Mouse (Mus musculus): ENCODE measurements at regions not wholly inside any gene's neighbourhood (a gene's known extent, or its start where the extent isn't known, plus 50 kb on each side); places are given as distances from the start of the nearest gene placed in this dataset.
"Not testable (repeated sequence)": the region's sequence is repeated elsewhere in the genome, so short reads cannot be mapped to it uniquely, and the experiment has no call there.

- DNase-seq (ENCODE audit: low spot score), result no peak
Observed at GRCm38 (mm10) chr1:164744955-164745608, 51.4 kb upstream of the Dpt start.

GRCm38 (mm10) chr1:164744499-164744898 lies 51.9 kb upstream of the Dpt start:
- DNase-seq (ENCODE audit: low spot score), result no peak

- not testable (repeated sequence) for DNase-seq (ENCODE audit: low spot score)
Observed at GRCm38 (mm10) chr1:164742897-164743296, 53.5 kb upstream of the Dpt start.

GRCm38 (mm10) chr1:164735646-164736045 lies 60.8 kb upstream of the Dpt start:
- DNase-seq (ENCODE audit: low spot score), result no peak

- no peak for DNase-seq (ENCODE audit: low spot score)
Observed at GRCm38 (mm10) chr1:164733741-164734140, 62.7 kb upstream of the Dpt start.

GRCm38 (mm10) chr1:164722054-164722453 lies 74.4 kb upstream of the Dpt start:
- peak; percentile 46 for DNase-seq (ENCODE audit: low spot score)

GRCm38 (mm10) chr1:164714905-164715304 lies 81.5 kb upstream of the Dpt start:
- DNase-seq (ENCODE audit: low spot score), result no peak

- DNase-seq (ENCODE audit: low spot score), result no peak
Observed at GRCm38 (mm10) chr1:164713798-164714551, 82.5 kb upstream of the Dpt start.

- DNase-seq (ENCODE audit: low spot score), result no peak
Observed at GRCm38 (mm10) chr1:164712514-164712913, 83.9 kb upstream of the Dpt start.

GRCm38 (mm10) chr1:164704397-164705091 lies 91.9 kb upstream of the Dpt start:
- DNase-seq (ENCODE audit: low spot score), result no peak

GRCm38 (mm10) chr1:164703560-164704131 lies 92.8 kb upstream of the Dpt start:
- no peak for DNase-seq (ENCODE audit: low spot score)

- DNase-seq (ENCODE audit: low spot score), result no peak
Observed at GRCm38 (mm10) chr1:164690055-164690454, 106.4 kb upstream of the Dpt start.

GRCm38 (mm10) chr1:164689311-164689710 lies 107.1 kb upstream of the Dpt start:
- DNase-seq (ENCODE audit: low spot score), result peak; percentile 62

- peak; percentile 26 for DNase-seq (ENCODE audit: low spot score)
Observed at GRCm38 (mm10) chr1:164684437-164684836, 112.0 kb upstream of the Dpt start.

GRCm38 (mm10) chr1:164683788-164684187 lies 112.7 kb upstream of the Dpt start:
- peak; percentile 58 for DNase-seq (ENCODE audit: low spot score)

- DNase-seq (ENCODE audit: low spot score), result no peak
Observed at GRCm38 (mm10) chr1:164682867-164683599, 113.4 kb upstream of the Dpt start.

- no peak for DNase-seq (ENCODE audit: low spot score)
Observed at GRCm38 (mm10) chr1:164682426-164682825, 114.0 kb upstream of the Dpt start.

- DNase-seq (ENCODE audit: low spot score), result no peak
Observed at GRCm38 (mm10) chr1:164681582-164681981, 114.9 kb upstream of the Dpt start.

GRCm38 (mm10) chr1:164678303-164678702 lies 118.1 kb upstream of the Dpt start:
- DNase-seq (ENCODE audit: low spot score), result no peak

GRCm38 (mm10) chr1:164652244-164652643 lies 144.2 kb upstream of the Dpt start:
- DNase-seq (ENCODE audit: low spot score), result no peak

- no peak for DNase-seq (ENCODE audit: low spot score)
Observed at GRCm38 (mm10) chr1:164637901-164638462, 158.5 kb upstream of the Dpt start.

GRCm38 (mm10) chr1:164631679-164632078 lies 164.8 kb upstream of the Dpt start:
- DNase-seq (ENCODE audit: low spot score), result no peak

Measured in left cerebral cortex, adult 11 months (tissue).